Mouse (Mus musculus): Measurements from ENCODE around the gene Tmem223.

The Tmem223 gene

GRCm38 (mm10) chr19:8803204-8803780 is 32.5 kb downstream of the Tmem223 start:
- in situ Hi-C loops (cut with MseI, MboI) = no loop called here

GRCm38 (mm10) chr19:8803879-8804660 is 33.3 kb downstream of the Tmem223 start:
- in situ Hi-C loops (cut with MseI, MboI) = no loop called here

- in situ Hi-C loops (cut with MseI, MboI) = no loop called here
Measured at GRCm38 (mm10) chr19:8806810-8807209, 36.0 kb downstream of the Tmem223 start.

DNA sequence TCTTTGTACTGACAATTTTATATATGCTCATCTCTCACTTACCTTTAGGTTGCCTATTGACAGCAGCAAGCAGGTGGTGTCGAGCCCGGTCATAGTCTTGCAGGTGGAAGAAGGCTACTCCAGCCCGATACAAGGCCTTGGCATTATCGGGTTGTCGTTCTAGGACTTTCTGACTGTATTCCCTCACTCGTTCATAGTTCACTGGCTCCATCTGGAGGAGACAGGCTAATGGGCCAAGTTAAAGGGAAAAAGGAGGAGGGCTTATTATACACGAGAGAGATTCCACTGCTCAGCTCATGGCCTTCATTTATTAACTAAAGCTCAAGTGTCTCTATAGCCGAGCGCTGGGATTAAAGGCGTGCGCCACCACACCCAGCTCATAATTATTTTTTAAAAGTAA is 45.0 kb downstream of the Tmem223 start:
- in situ Hi-C loops (cut with MseI, MboI) = no loop called here

GRCm38 (mm10) chr19:8817001-8817400 is 46.2 kb downstream of the Tmem223 start:
- in situ Hi-C loops (cut with MseI, MboI) = no loop called here

DNA sequence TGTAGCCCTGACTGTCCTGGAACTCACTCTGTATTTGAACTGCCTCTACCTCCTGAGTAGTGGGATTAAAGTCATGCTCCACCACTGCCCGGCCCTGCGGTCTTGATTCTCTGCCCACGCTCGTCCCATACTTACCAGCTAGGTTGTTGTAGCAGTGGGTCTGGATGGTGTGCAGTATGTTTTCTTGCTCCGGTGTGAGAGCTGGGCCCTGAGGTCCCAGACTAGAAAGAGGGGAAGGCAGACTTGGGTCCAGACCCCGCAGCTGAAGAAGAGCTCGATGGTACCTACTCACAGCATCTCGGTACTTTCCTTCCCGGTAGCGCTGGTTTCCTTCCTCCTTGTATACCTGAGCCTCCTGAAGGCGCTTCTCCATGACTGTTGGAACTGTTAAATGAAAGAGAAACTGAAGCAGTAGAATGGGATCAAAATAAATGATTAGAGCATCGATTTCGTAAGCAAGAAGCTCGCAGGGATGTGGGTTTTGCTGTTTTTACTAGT is 47.6 kb downstream of the Tmem223 start:
- in situ Hi-C loops (cut with MseI, MboI) = no loop called here

DNA sequence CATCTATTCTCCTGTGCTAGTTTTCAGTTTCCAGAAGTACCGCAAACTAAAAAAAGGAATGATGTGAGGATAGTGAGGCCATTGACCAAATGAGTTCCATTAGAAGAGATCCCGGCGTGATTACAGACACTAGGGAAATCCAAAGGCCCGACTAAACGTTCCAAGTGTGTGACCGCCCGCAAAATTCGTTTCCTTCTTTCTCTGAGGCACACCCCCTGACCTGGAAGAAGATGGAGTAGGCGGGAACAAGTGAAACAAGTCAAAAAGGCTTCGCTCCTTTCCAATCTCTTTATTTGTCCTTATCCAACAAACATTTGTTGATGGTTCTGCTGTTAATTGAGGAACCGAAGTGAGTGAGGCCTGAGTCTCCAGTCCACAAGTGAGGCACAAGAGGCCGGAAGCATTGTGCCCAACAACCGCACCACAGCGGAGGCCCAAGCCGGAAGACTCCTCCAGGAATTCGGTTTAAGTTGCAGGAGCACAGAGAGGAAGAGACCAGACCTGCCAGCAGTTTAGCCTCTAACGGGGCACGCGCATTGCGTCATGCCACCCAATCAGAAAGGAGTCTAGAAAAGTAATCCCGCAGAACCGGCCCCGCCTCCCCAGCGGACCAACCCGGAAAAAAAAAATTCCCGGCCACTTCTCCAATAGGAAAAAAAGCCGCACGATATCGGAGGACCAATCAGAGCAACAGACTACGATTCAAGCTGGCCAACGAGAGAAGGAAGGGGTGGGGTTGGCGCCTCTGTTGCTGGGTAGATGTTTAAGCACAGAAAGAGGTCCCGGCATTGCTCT is 48.2 kb downstream of the Tmem223 start, which contains the start of gene Ttc9c:
TSS of gene Ttc9c (minus strand) at position 533 of the 795 bp plus-strand sequence.
- in situ Hi-C loops (cut with MseI, MboI) = no loop called here

DNA sequence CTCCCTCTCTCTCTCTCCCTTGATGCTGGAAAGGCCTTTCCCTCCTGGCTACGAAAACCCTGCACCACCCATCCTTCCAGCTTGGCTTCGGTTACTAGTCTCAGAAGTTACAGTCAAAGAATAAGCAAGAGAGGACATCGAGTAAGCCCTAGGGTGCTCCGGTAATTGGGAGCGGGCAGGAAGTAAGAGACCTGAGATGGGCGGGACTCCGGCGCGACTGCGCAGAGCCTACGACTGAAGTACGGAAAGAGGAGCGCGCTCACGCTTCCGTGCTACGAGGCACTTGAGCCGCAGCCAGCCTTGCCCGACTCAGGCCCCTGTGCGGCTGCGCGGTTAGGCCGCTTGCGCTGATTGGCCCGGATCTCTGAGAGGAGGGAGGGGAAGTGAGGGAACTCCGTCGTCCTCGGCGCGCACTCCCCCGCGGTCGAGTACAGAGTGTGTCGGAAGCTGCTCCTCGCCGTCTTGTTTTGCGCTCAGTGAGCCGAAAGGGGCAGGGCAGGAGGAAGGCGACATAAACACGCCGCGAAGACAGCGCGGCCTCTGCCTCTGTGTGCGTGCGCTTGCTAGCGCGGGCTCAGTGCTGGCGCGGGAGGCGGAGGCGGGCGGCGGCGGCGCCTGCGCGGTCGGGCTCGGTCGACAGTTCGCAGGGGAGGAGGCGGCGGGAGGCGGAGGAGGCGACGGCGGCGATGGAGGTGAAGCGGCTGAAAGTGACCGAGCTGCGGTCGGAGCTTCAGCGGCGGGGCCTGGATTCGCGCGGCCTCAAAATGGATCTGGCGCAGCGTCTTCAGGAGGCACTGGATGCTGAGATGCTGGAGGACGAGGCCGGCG is 49.0 kb downstream of the Tmem223 start, which contains the start of gene Hnrnpul2:
TSS of gene Hnrnpul2 (plus strand) at position 415 of the 828 bp plus-strand sequence.
- in situ Hi-C loops (cut with MseI, MboI) = no loop called here

- in situ Hi-C loops (cut with MseI, MboI) = no loop called here
Measured at GRCm38 (mm10) chr19:8820424-8820956, 49.7 kb downstream of the Tmem223 start.

- in situ Hi-C loops (cut with MseI, MboI) = no loop called here
Measured at GRCm38 (mm10) chr19:8821146-8821545, 50.4 kb downstream of the Tmem223 start.

Data from mouse trophoblast stem cell (cell line).